Mouse (Mus musculus) midbrain, embryonic 15.5 days (tissue): ENCODE data around the gene Tia1. TPM values are rescaled to one million over a fixed set of nuclear protein-coding genes. Genes with fewer than 3 reads are reported as not detected.
"Not testable (repeated sequence)": the region's sequence is repeated elsewhere in the genome, so short reads cannot be mapped to it uniquely, and the experiment has no call there.

Source experiments
- ATAC-seq: fragments of 200-750 bp; cut with Nextera tagmentation; replicated peaks from 2 replicates; pipeline ENCODE4 v1.8.0; 2017; ENCODE audit warnings: moderate TSS enrichment
- H3K27ac ChIP-seq: fragments of 300-500 bp; sonication (generic); 2 replicates; pipeline ENCODE4 v1.5.1; 2015; ENCODE audit warnings: mild to moderate bottlenecking, inconsistent platforms
- H3K27me3 ChIP-seq: fragments of 300-500 bp; sonication (generic); replicated peaks from 2 replicates; pipeline ENCODE4 v1.6.1; 2015; ENCODE audit warnings: inconsistent platforms
- H3K36me3 ChIP-seq: fragments of 300-500 bp; sonication (generic); replicated peaks from 2 replicates; pipeline ENCODE4 v1.6.1; 2015; ENCODE audit warnings: inconsistent platforms
- H3K4me1 ChIP-seq: fragments of 300-500 bp; sonication (generic); 2 replicates; pipeline ENCODE4 v1.6.1; 2015; ENCODE audit warnings: inconsistent platforms
- H3K4me2 ChIP-seq: fragments of 300-500 bp; sonication (generic); 2 replicates; pipeline ENCODE4 v1.6.1; 2015; ENCODE audit warnings: inconsistent platforms, mild to moderate bottlenecking, moderate library complexity
- H3K4me3 ChIP-seq: fragments of 300-500 bp; sonication (generic); 2 replicates; pipeline ENCODE4 v1.5.1; 2015; ENCODE audit warnings: mild to moderate bottlenecking, inconsistent platforms
- H3K9ac ChIP-seq: fragments of 300-500 bp; sonication (generic); 2 replicates; pipeline ENCODE4 v1.6.1; 2015; ENCODE audit warnings: mild to moderate bottlenecking, inconsistent platforms
- H3K9me3 ChIP-seq: fragments of 300-500 bp; sonication (generic); 2 replicates; pipeline ENCODE4 v1.6.1; 2016; ENCODE audit warnings: inconsistent platforms
- WGBS: fragments of 180-500 bp; shearing (Covaris S2); methylation state at CpG from one replicate; pipeline ENCODE4 v1.1.7; 2015; ENCODE audit warnings: mixed read lengths; 5-methylcytosine and 5-hydroxymethylcytosine counted together
- polyA plus RNA-seq: library from polyadenylated mRNA; unstranded; fragments of >200 nt; fragmentation: Nextera tagmentation; extraction: Ambion mirVana; gene quantifications from 2 replicates; pipeline ENCODE4 v1.2.1, GENCODE M21; 2015

Gene Tia1
- polyA plus RNA-seq, 1 experiment from 2014 or later: 360 TPM

- 15% methylated on average over 15 of the region's 15 CpGs for WGBS
- H3K27me3 ChIP-seq: no peaks in the 10 kb centered on the region
- H3K4me2 ChIP-seq: peak within 1 kb of the TSS; percentile 77
- H3K36me3 ChIP-seq: 0 out of 2 replicates have a peak, but pooled peaks cover 2% of the 10 kb centered on the region
- H3K9me3 ChIP-seq: no peaks in the 10 kb centered on the region
- H3K27ac ChIP-seq: peak within 1 kb of the TSS; percentile 95
- peaks cover 39% of the 10 kb centered on the region for H3K4me1 ChIP-seq
- peak; percentile 3; the same call in 1 of the 2 replicates for ATAC-seq
- peak within 1 kb of the TSS; percentile 94 for H3K4me3 ChIP-seq
- peak within 1 kb of the TSS; percentile 91 for H3K9ac ChIP-seq
These were observed 33.2 kb upstream of the Tia1 start, which contains the start of gene Snrpg for GRCm38 (mm10) chr6:86370764-86371339. TSS of gene Snrpg (plus strand) at chr6:86371304.

GRCm38 (mm10) chr6:86371340-86371911, 32.6 kb upstream of the Tia1 start:
- no peaks in the 10 kb centered on the region for H3K9me3 ChIP-seq
- peak overlapping the region; percentile 95 for H3K27ac ChIP-seq
- H3K27me3 ChIP-seq: no peaks in the 10 kb centered on the region
- WGBS: under 1% methylated on average over 50 of the region's 50 CpGs
- peak overlapping the region; percentile 91 for H3K9ac ChIP-seq
- ATAC-seq: peak; percentile 98
- H3K4me3 ChIP-seq: peak overlapping the region; percentile 94
- peak overlapping the region; percentile 77 for H3K4me2 ChIP-seq
- peaks cover 33% of the 10 kb centered on the region for H3K4me1 ChIP-seq
- H3K36me3 ChIP-seq: peaks cover 4% of the 10 kb centered on the region; the same call in 1 of the 2 replicates

GRCm38 (mm10) chr6:86371950-86372516, 32.0 kb upstream of the Tia1 start:
- Histone ChIP-seq H3K9ac (peak overlapping the region; percentile 91), H3K4me1 (peaks cover 27% of the 10 kb centered on the region), H3K27ac (peak overlapping the region; percentile 95; the same call in 1 of the 2 replicates), H3K27me3 (no peaks in the 10 kb centered on the region), H3K9me3 (no peaks in the 10 kb centered on the region), H3K36me3 (peaks cover 8% of the 10 kb centered on the region), H3K4me3 (peak overlapping the region; percentile 94), H3K4me2 (peak overlapping the region; percentile 77)
- no peak for ATAC-seq
- WGBS: 6% methylated on average over 12 of the region's 12 CpGs

GRCm38 (mm10) chr6:86373556-86373955, 30.5 kb upstream of the Tia1 start:
- Histone ChIP-seq H3K27ac (no peak overlapping the region), H3K36me3 (peaks cover 23% of the 10 kb centered on the region), H3K9ac (no peak overlapping the region), H3K4me3 (no peak overlapping the region), H3K27me3 (no peaks in the 10 kb centered on the region), H3K4me2 (no peak overlapping the region), H3K9me3 (no peaks in the 10 kb centered on the region), H3K4me1 (peaks cover 25% of the 10 kb centered on the region)
- no peak for ATAC-seq
- WGBS: 88% methylated on average over 6 of the region's 6 CpGs

GRCm38 (mm10) chr6:86378341-86378740, 25.7 kb upstream of the Tia1 start:
- Histone ChIP-seq H3K9ac (no peak overlapping the region), H3K9me3 (no peaks in the 10 kb centered on the region), H3K27ac (no peak overlapping the region), H3K36me3 (peaks cover 33% of the 10 kb centered on the region), H3K4me2 (no peak overlapping the region), H3K27me3 (no peaks in the 10 kb centered on the region), H3K4me3 (no peak overlapping the region), H3K4me1 (peaks cover 3% of the 10 kb centered on the region)
- ATAC-seq: no peak
- WGBS: 92% methylated on average over 3 of the region's 3 CpGs

GRCm38 (mm10) chr6:86380112-86380511, 23.9 kb upstream of the Tia1 start:
- H3K36me3 ChIP-seq: peaks cover 38% of the 10 kb centered on the region
- H3K4me3 ChIP-seq, ATAC-seq, H3K4me2 ChIP-seq, H3K27ac ChIP-seq, H3K9me3 ChIP-seq, H3K27me3 ChIP-seq, H3K4me1 ChIP-seq, H3K9ac ChIP-seq: not testable (repeated sequence)
- 75% methylated on average over 8 of the region's 8 CpGs for WGBS

- Histone ChIP-seq H3K4me1 (no peaks in the 10 kb centered on the region), H3K27ac (no peak overlapping the region), H3K4me2 (no peak overlapping the region), H3K9me3 (no peaks in the 10 kb centered on the region), H3K27me3 (no peaks in the 10 kb centered on the region), H3K4me3 (no peak overlapping the region), H3K9ac (no peak overlapping the region), H3K36me3 (peaks cover 41% of the 10 kb centered on the region)
- ATAC-seq: no peak
These were observed 21.5 kb upstream of the Tia1 start for GRCm38 (mm10) chr6:86382551-86382950.

GRCm38 (mm10) chr6:86383370-86383769, 20.6 kb upstream of the Tia1 start:
- Histone ChIP-seq H3K4me1 (no peaks in the 10 kb centered on the region), H3K27ac (no peak overlapping the region), H3K27me3 (no peaks in the 10 kb centered on the region), H3K4me2 (no peak overlapping the region), H3K36me3 (peaks cover 40% of the 10 kb centered on the region), H3K4me3 (no peak overlapping the region), H3K9ac (no peak overlapping the region), H3K9me3 (no peaks in the 10 kb centered on the region)
- no peak for ATAC-seq
- WGBS: 44% methylated on average over 16 of the region's 16 CpGs

GRCm38 (mm10) chr6:86384692-86385091, 19.3 kb upstream of the Tia1 start:
- Histone ChIP-seq H3K9ac (no peak overlapping the region), H3K27me3 (no peaks in the 10 kb centered on the region), H3K36me3 (peaks cover 36% of the 10 kb centered on the region), H3K27ac (no peak overlapping the region), H3K9me3 (no peaks in the 10 kb centered on the region), H3K4me2 (no peak overlapping the region), H3K4me3 (no peak overlapping the region), H3K4me1 (no peaks in the 10 kb centered on the region)
- WGBS: 79% methylated on average over 4 of the region's 4 CpGs
- no peak for ATAC-seq

- Histone ChIP-seq H3K9ac (no peak overlapping the region), H3K9me3 (no peaks in the 10 kb centered on the region), H3K27me3 (no peaks in the 10 kb centered on the region), H3K4me3 (no peak overlapping the region), H3K4me2 (no peak overlapping the region), H3K4me1 (no peaks in the 10 kb centered on the region), H3K27ac (no peak overlapping the region), H3K36me3 (peaks cover 43% of the 10 kb centered on the region)
- no peak for ATAC-seq
- 87% methylated on average over 5 of the region's 5 CpGs for WGBS
These were observed 18.5 kb upstream of the Tia1 start for GRCm38 (mm10) chr6:86385362-86386104.

- H3K9me3 ChIP-seq: no peaks in the 10 kb centered on the region
- no peak for ATAC-seq
- no peak overlapping the region for H3K9ac ChIP-seq
- 81% methylated on average over 12 of the region's 12 CpGs for WGBS
- no peak overlapping the region for H3K4me3 ChIP-seq
- no peaks in the 10 kb centered on the region for H3K27me3 ChIP-seq
- peaks cover 61% of the 10 kb centered on the region for H3K36me3 ChIP-seq
- H3K4me1 ChIP-seq: no peaks in the 10 kb centered on the region
- H3K4me2 ChIP-seq: no peak overlapping the region
- no peak overlapping the region for H3K27ac ChIP-seq
These were observed 16.7 kb upstream of the Tia1 start for GRCm38 (mm10) chr6:86387313-86387712.

- Histone ChIP-seq H3K27ac (no peak overlapping the region), H3K9me3 (no peaks in the 10 kb centered on the region), H3K4me3 (no peak overlapping the region), H3K4me2 (no peak overlapping the region), H3K4me1 (no peaks in the 10 kb centered on the region), H3K36me3 (peaks cover 61% of the 10 kb centered on the region), H3K27me3 (no peaks in the 10 kb centered on the region), H3K9ac (no peak overlapping the region)
- no peak for ATAC-seq
- WGBS: 90% methylated on average over 18 of the region's 18 CpGs
These were observed 15.6 kb upstream of the Tia1 start for GRCm38 (mm10) chr6:86388461-86388860.
